Mouse (Mus musculus): ENCODE measurements at regions not wholly inside any gene's neighbourhood (a gene's known extent, or its start where the extent isn't known, plus 50 kb on each side); places are given as distances from the start of the nearest gene placed in this dataset.
A peak's percentile ranks its signal among the peaks of the same experiment; 100 is the strongest.

- ATAC-seq = no peak
Measured at GRCm38 (mm10) chr4:106205200-106205599, 110.8 kb upstream of the Usp24 start.

GRCm38 (mm10) chr4:106206023-106206422 is 110.0 kb upstream of the Usp24 start:
- ATAC-seq = peak; percentile 21; the same call in 1 of the 2 replicates
- H3K27me3 ChIP-seq (replicated peaks) = no peaks in the 10 kb centered on the region
- H3K36me3 ChIP-seq = no peaks in the 10 kb centered on the region
- no peak overlapping the region for H3K27ac ChIP-seq
- H3K4me2 ChIP-seq = no peak overlapping the region
- H3K4me1 ChIP-seq = no peaks in the 10 kb centered on the region
- no peak overlapping the region for H3K9ac ChIP-seq
- H3K9me3 ChIP-seq (replicated peaks) = no peaks in the 10 kb centered on the region
- no peak overlapping the region for H3K4me3 ChIP-seq
- WGBS (ENCODE audit: insufficient replicate concordance) = 29% methylated on average over 2 of the region's 2 CpGs

More at GRCm38 (mm10) chr4:106205200-106205599, 110.8 kb upstream of the Usp24 start:
- no peak overlapping the region for H3K9ac ChIP-seq
- no peak overlapping the region for H3K4me2 ChIP-seq
- 68% methylated on average over 2 of the region's 2 CpGs for WGBS (ENCODE audit: insufficient replicate concordance)
- no peaks in the 10 kb centered on the region for H3K36me3 ChIP-seq
- no peak overlapping the region for H3K27ac ChIP-seq
- H3K27me3 ChIP-seq (replicated peaks) = no peaks in the 10 kb centered on the region
- no peak overlapping the region for H3K4me3 ChIP-seq
- no peaks in the 10 kb centered on the region for H3K4me1 ChIP-seq
- no peaks in the 10 kb centered on the region for H3K9me3 ChIP-seq (replicated peaks)

GRCm38 (mm10) chr4:106209465-106209864 is 106.5 kb upstream of the Usp24 start:
- H3K27ac ChIP-seq = no peak overlapping the region
- no peaks in the 10 kb centered on the region for H3K4me1 ChIP-seq
- 65% methylated on average over 11 of the region's 11 CpGs for WGBS (ENCODE audit: insufficient replicate concordance)
- ATAC-seq = 0 out of 2 replicates have a peak, but pooled peaks have one; percentile 8
- no peak overlapping the region for H3K9ac ChIP-seq
- H3K4me2 ChIP-seq = no peak overlapping the region
- H3K36me3 ChIP-seq = no peaks in the 10 kb centered on the region
- H3K27me3 ChIP-seq (replicated peaks) = no peaks in the 10 kb centered on the region
- H3K4me3 ChIP-seq = no peak overlapping the region
- H3K9me3 ChIP-seq (replicated peaks) = no peaks in the 10 kb centered on the region

- H3K4me2 ChIP-seq = no peak overlapping the region
- H3K4me1 ChIP-seq = no peaks in the 10 kb centered on the region
- no peaks in the 10 kb centered on the region for H3K27me3 ChIP-seq (replicated peaks)
- H3K36me3 ChIP-seq = no peaks in the 10 kb centered on the region
- WGBS (ENCODE audit: insufficient replicate concordance) = 64% methylated on average over 1 of the region's 1 CpGs
- ATAC-seq = 0 out of 2 replicates have a peak, but pooled peaks have one; percentile 2
- H3K9me3 ChIP-seq (replicated peaks) = no peaks in the 10 kb centered on the region
- no peak overlapping the region for H3K4me3 ChIP-seq
- H3K9ac ChIP-seq = no peak overlapping the region
- H3K27ac ChIP-seq = no peak overlapping the region
Measured at GRCm38 (mm10) chr4:106209975-106210374, 106.0 kb upstream of the Usp24 start.

GRCm38 (mm10) chr4:106214170-106214569 is 101.8 kb upstream of the Usp24 start:
- no peak overlapping the region for H3K27ac ChIP-seq
- H3K4me1 ChIP-seq = no peaks in the 10 kb centered on the region
- H3K4me3 ChIP-seq = no peak overlapping the region
- H3K36me3 ChIP-seq = no peaks in the 10 kb centered on the region
- H3K27me3 ChIP-seq (replicated peaks) = no peaks in the 10 kb centered on the region
- no peak overlapping the region for H3K9ac ChIP-seq
- 60% methylated on average over 5 of the region's 5 CpGs for WGBS (ENCODE audit: insufficient replicate concordance)
- H3K4me2 ChIP-seq = no peak overlapping the region
- no peaks in the 10 kb centered on the region for H3K9me3 ChIP-seq (replicated peaks)
- no peak for ATAC-seq

GRCm38 (mm10) chr4:106220621-106221020 is 95.4 kb upstream of the Usp24 start:
- H3K27me3 ChIP-seq (replicated peaks) = no peaks in the 10 kb centered on the region
- no peaks in the 10 kb centered on the region for H3K9me3 ChIP-seq (replicated peaks)
- 79% methylated on average over 9 of the region's 9 CpGs for WGBS (ENCODE audit: insufficient replicate concordance)
- no peak overlapping the region for H3K9ac ChIP-seq
- ATAC-seq = no peak
- no peak overlapping the region for H3K27ac ChIP-seq
- H3K4me3 ChIP-seq = no peak overlapping the region
- no peak overlapping the region for H3K4me2 ChIP-seq
- H3K4me1 ChIP-seq = 0 out of 2 replicates have a peak, but pooled peaks cover 4% of the 10 kb centered on the region
- H3K36me3 ChIP-seq = no peaks in the 10 kb centered on the region

GRCm38 (mm10) chr4:106225184-106225862 is 90.7 kb upstream of the Usp24 start:
- no peaks in the 10 kb centered on the region for H3K27me3 ChIP-seq (replicated peaks)
- H3K4me3 ChIP-seq = peak overlapping the region; percentile 14; the same call in 1 of the 2 replicates
- no peak for ATAC-seq
- no peaks in the 10 kb centered on the region for H3K36me3 ChIP-seq
- peaks cover 8% of the 10 kb centered on the region; the same call in 1 of the 2 replicates for H3K4me1 ChIP-seq
- peaks cover 4% of the 10 kb centered on the region; the same call in 1 of the 2 replicates for H3K9me3 ChIP-seq (replicated peaks)
- WGBS (ENCODE audit: insufficient replicate concordance) = 32% methylated on average over 12 of the region's 12 CpGs
- H3K27ac ChIP-seq = no peak overlapping the region
- peak overlapping the region; percentile 46 for H3K4me2 ChIP-seq
- H3K9ac ChIP-seq = no peak overlapping the region

GRCm38 (mm10) chr4:106227428-106227827 is 88.6 kb upstream of the Usp24 start:
- no peak for ATAC-seq
- Histone ChIP-seq H3K9me3 (replicated peaks) (peaks cover 5% of the 10 kb centered on the region; the same call in 1 of the 2 replicates), H3K4me3 (no peak overlapping the region), H3K4me1 (peaks cover 17% of the 10 kb centered on the region), H3K4me2 (no peak overlapping the region), H3K36me3 (no peaks in the 10 kb centered on the region), H3K27me3 (replicated peaks) (no peaks in the 10 kb centered on the region), H3K27ac (no peak overlapping the region), H3K9ac (no peak overlapping the region)
- WGBS (ENCODE audit: insufficient replicate concordance) = 71% methylated on average over 8 of the region's 8 CpGs

- Histone ChIP-seq H3K4me1 (peaks cover 26% of the 10 kb centered on the region), H3K27ac (no peak overlapping the region), H3K4me3 (no peak overlapping the region), H3K9me3 (replicated peaks) (peaks cover 5% of the 10 kb centered on the region; the same call in 1 of the 2 replicates), H3K27me3 (replicated peaks) (no peaks in the 10 kb centered on the region), H3K4me2 (no peak overlapping the region), H3K9ac (no peak overlapping the region), H3K36me3 (no peaks in the 10 kb centered on the region)
- 32% methylated on average over 9 of the region's 9 CpGs for WGBS (ENCODE audit: insufficient replicate concordance)
- ATAC-seq = peak; percentile 53
Measured at GRCm38 (mm10) chr4:106228534-106228933, 87.5 kb upstream of the Usp24 start.

- no peak overlapping the region for H3K27ac ChIP-seq
- 39% methylated on average over 3 of the region's 3 CpGs for WGBS (ENCODE audit: insufficient replicate concordance)
- H3K4me3 ChIP-seq = no peak overlapping the region
- peaks cover 26% of the 10 kb centered on the region for H3K4me1 ChIP-seq
- H3K4me2 ChIP-seq = no peak overlapping the region
- no peak overlapping the region for H3K9ac ChIP-seq
- peaks cover 5% of the 10 kb centered on the region; the same call in 1 of the 2 replicates for H3K9me3 ChIP-seq (replicated peaks)
- no peak for ATAC-seq
- no peaks in the 10 kb centered on the region for H3K27me3 ChIP-seq (replicated peaks)
- no peaks in the 10 kb centered on the region for H3K36me3 ChIP-seq
Measured at GRCm38 (mm10) chr4:106229526-106229925, 86.5 kb upstream of the Usp24 start.

GRCm38 (mm10) chr4:106232499-106232970 is 83.5 kb upstream of the Usp24 start:
- Histone ChIP-seq H3K4me3 (0 out of 2 replicates have a peak overlapping the region, but pooled peaks have one; percentile 8), H3K4me2 (peak overlapping the region; percentile 57), H3K9me3 (replicated peaks) (peaks cover 5% of the 10 kb centered on the region; the same call in 1 of the 2 replicates), H3K27me3 (replicated peaks) (no peaks in the 10 kb centered on the region), H3K27ac (peak overlapping the region; percentile 82), H3K36me3 (no peaks in the 10 kb centered on the region), H3K9ac (peak overlapping the region; percentile 58), H3K4me1 (peaks cover 32% of the 10 kb centered on the region)
- whole genome bisulfite sequencing (ENCODE audit: insufficient replicate concordance) = 10% methylated on average over 9 of the region's 9 CpGs
- peak; percentile 87 for ATAC-seq

GRCm38 (mm10) chr4:106244384-106244819 is 71.6 kb upstream of the Usp24 start:
- Histone ChIP-seq H3K4me2 (no peak overlapping the region), H3K36me3 (no peaks in the 10 kb centered on the region), H3K4me3 (no peak overlapping the region), H3K27me3 (replicated peaks) (no peaks in the 10 kb centered on the region), H3K27ac (no peak overlapping the region), H3K9me3 (replicated peaks) (peaks cover 5% of the 10 kb centered on the region; the same call in 1 of the 2 replicates), H3K4me1 (peaks cover 24% of the 10 kb centered on the region), H3K9ac (no peak overlapping the region)
- no peak for ATAC-seq
- 87% methylated on average over 14 of the region's 14 CpGs for WGBS (ENCODE audit: insufficient replicate concordance)
